Mouse (Mus musculus) liver, postnatal 0 days (tissue): ENCODE data around the gene Slx4ip.
A peak's percentile ranks its signal among the peaks of the same experiment; 100 is the strongest.

Experiments
- CTCF ChIP-seq: sonication (generic); IDR thresholded peaks from 2 replicates; pipeline ENCODE4 v1.5.1; 2016; ENCODE audit warnings: antibody characterized with exemption, low read depth
- EP300 ChIP-seq: IDR thresholded peaks from 2 replicates; pipeline ENCODE4 v1.6.1; 2016; ENCODE audit warnings: antibody characterized with exemption, low read depth, mild to moderate bottlenecking

DNA sequence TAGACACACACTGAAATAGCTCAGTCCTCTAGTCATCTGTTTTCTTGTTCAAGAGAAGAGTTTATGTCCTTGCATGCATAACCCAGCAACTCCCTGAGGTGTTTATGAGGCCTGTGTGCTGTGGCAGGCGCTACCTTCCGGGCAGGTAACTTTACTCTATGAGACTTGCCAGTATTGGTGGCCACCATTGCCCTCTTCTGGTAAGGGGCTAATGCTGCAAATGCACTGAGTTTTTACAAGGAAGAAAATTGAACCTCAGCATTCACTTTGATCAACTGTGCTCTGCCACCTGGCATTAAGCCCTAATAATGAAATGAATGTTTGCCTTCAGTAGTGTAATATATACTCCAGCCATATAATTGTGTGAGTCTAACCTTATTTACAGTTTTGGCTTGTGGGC lies 92.9 kb downstream of the Slx4ip start:
- TF ChIP-seq CTCF, result peak; percentile 48
- TF ChIP-seq EP300, result no peak
